Mouse (Mus musculus) right cerebral cortex, postnatal 4 days (tissue): Measurements from ENCODE around the gene Trim69.

Experiments
- DNase-seq: peaks from one replicate; pipeline ENCODE4 v3.0.0-alpha.2; 2022

Trim69 gene

GRCm38 (mm10) chr2:122153681-122154365, 6.7 kb upstream of the Trim69 start:
- no peak for DNase-seq

GRCm38 (mm10) chr2:122154479-122154878, 6.0 kb upstream of the Trim69 start:
- DNase-seq: no peak

GRCm38 (mm10) chr2:122155292-122155691, 5.2 kb upstream of the Trim69 start:
- no peak for DNase-seq

GRCm38 (mm10) chr2:122156051-122156700, 4.3 kb upstream of the Trim69 start:
- DNase-seq: no peak

GRCm38 (mm10) chr2:122157561-122157960, 2.9 kb upstream of the Trim69 start:
- DNase-seq: no peak

- DNase-seq: no peak
Observed at GRCm38 (mm10) chr2:122158362-122158802, 2.1 kb upstream of the Trim69 start.

GRCm38 (mm10) chr2:122159667-122160066, 833 bp upstream of the Trim69 start:
- no peak for DNase-seq

- DNase-seq: no peak
Observed at GRCm38 (mm10) chr2:122161542-122161941, 1.0 kb downstream of the Trim69 start.

- no peak for DNase-seq
Observed at GRCm38 (mm10) chr2:122162529-122162928, 2.0 kb downstream of the Trim69 start.

GRCm38 (mm10) chr2:122163430-122164195, 3.1 kb downstream of the Trim69 start:
- DNase-seq: no peak

GRCm38 (mm10) chr2:122164293-122164692, 3.8 kb downstream of the Trim69 start:
- no peak for DNase-seq

GRCm38 (mm10) chr2:122171292-122171691, 10.8 kb downstream of the Trim69 start:
- DNase-seq: no peak

GRCm38 (mm10) chr2:122172188-122172587, 11.7 kb downstream of the Trim69 start:
- DNase-seq: peak; percentile 21

- DNase-seq: no peak
Observed at GRCm38 (mm10) chr2:122180051-122180822, 19.7 kb downstream of the Trim69 start.

- no peak for DNase-seq
Observed at GRCm38 (mm10) chr2:122185086-122185485, 24.6 kb downstream of the Trim69 start.

- DNase-seq: no peak
Observed at GRCm38 (mm10) chr2:122186106-122186505, 25.6 kb downstream of the Trim69 start, which contains the start of the genes Patl2 and Terb2. Gene Patl2, minus strand, starts transcription at chr2:122186189. Gene Terb2, plus strand, starts transcription at chr2:122186272.

- no peak for DNase-seq
Observed at GRCm38 (mm10) chr2:122186751-122187150, 26.3 kb downstream of the Trim69 start.

- no peak for DNase-seq
Observed at GRCm38 (mm10) chr2:122191849-122192248, 31.3 kb downstream of the Trim69 start.

- DNase-seq: peak; percentile 6
Observed at GRCm38 (mm10) chr2:122194509-122194929, 34.0 kb downstream of the Trim69 start.

- DNase-seq: no peak
Observed at GRCm38 (mm10) chr2:122201501-122201900, 41.0 kb downstream of the Trim69 start.

GRCm38 (mm10) chr2:122206440-122207107, 46.1 kb downstream of the Trim69 start:
- no peak for DNase-seq
